Mouse (Mus musculus) inflammation-experienced regulatory T-cells (primary cell): ENCODE measurements around the gene Plekha1. TPM values are rescaled to one million over a fixed set of nuclear protein-coding genes. Genes with fewer than 3 reads are reported as not detected.

Experiments
- polyA plus RNA-seq, 2 experiments: library from polyadenylated mRNA; unstranded; fragments of 100-300 nt; shearing (Covaris generic); gene quantifications; one replicate each; pipeline ENCODE4 v1.2.1; 2017

Plekha1 gene
- 10 to 100 TPM; 57.9 to 64.5 TPM for polyA plus RNA-seq

GRCm38 (mm10) chr7:130865613-130866591 lies at the start of gene Plekha1:
TSS of gene Plekha1 (plus strand) at chr7:130865756.

GRCm38 (mm10) chr7:130935793-130936471 lies 70.4 kb downstream of the Plekha1 start, which contains the start of gene Htra1:
TSS of gene Htra1 (plus strand) at chr7:130936111.

Other genes with a start within 250 kb of the Plekha1 start
- gene Btbd16, start 91.7 kb upstream of the Plekha1 start, polyA plus RNA-seq: 1 to 10 TPM; 1.6 to 7.7 TPM
- gene Htra1, start 70.4 kb downstream of the Plekha1 start, polyA plus RNA-seq: under 1 TPM in 1 of 2 experiments, not detected in 1; 0.18 TPM
- gene Dmbt1, start 166.3 kb downstream of the Plekha1 start, polyA plus RNA-seq: under 1 TPM in 1 of 2 experiments, not detected in 1; 0.18 TPM